Mouse (Mus musculus): ENCODE measurements around the gene H2-K1. TPM values are rescaled to one million over a fixed set of nuclear protein-coding genes. Genes with fewer than 3 reads are reported as not detected.
"Not testable (repeated sequence)": the region's sequence is repeated elsewhere in the genome, so short reads cannot be mapped to it uniquely, and the experiment has no call there.

H2-K1 gene
- polyA plus RNA-seq, 1 experiment: 298 TPM

- H3K4me1 ChIP-seq (ENCODE audit: control insufficient read depth, insufficient read depth, low read length); H3K27me3 ChIP-seq (ENCODE audit: control insufficient read depth, insufficient read depth, low read length); H3K36me3 ChIP-seq (ENCODE audit: control insufficient read depth, insufficient read depth, low read length): not testable (repeated sequence)
- Histone ChIP-seq H3K4me3 (ENCODE audit: control insufficient read depth, low read depth, low read length) (peak overlapping the region; percentile 71), H3K27ac (ENCODE audit: control insufficient read depth, insufficient read depth, low read depth, low read length) (peak overlapping the region; percentile 61)
- peak; percentile 33; the same call in 1 of the 2 replicates for TF ChIP-seq CTCF (IDR thresholded peaks at IDR 0.05; ENCODE audit: control insufficient read depth, insufficient read depth, insufficient replicate concordance, low read depth, low read length)
Observed at GRCm38 (mm10) chr17:33981192-33981909, 18.8 kb downstream of the H2-K1 start.

DNA sequence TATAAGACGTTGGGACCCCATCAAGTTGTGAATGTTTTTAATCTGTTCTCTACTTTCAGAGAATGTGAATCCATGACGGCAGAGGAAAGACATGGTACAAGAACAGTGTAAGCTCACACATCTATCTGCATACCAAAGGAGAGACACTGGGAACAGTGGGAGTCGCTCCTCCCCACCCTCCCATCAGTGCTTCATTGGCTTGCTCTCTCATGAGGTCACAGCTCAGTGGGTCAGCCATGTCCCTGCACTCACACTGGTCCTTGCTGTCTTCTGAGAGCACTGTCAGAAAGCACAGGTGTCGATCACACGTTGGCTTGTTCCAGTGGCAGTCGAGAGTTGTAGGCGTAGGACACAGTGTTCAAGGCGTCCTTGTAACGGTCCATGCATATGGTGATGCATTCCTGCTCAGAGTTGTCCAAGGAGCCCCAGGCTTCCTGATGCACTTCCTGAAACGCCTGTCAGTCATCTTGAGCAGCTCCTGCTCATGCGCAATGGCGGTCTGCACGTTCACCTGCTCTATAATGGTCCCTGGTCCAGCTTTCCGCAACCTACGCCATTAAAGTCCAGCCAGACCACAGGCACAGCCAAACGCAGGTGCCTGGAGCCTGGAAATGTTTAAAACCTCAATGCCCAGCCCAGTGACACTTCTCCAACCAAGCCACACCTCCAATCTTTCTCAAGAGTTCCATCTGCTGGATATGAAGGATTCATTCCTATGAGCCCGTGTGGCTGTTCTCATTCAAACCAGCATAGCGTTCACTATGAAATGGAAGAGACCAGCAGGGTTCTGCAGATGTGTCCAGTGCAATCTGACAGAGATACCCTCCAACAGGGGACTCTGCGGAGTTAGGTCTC lies 19.7 kb downstream of the H2-K1 start:
- no peak overlapping the region for H3K4me3 ChIP-seq (ENCODE audit: control insufficient read depth, low read depth, low read length)
- TF ChIP-seq POLR2A (IDR thresholded peaks at IDR 0.05; ENCODE audit: control insufficient read depth, low read depth, low read length): no peak
- TF ChIP-seq CTCF (IDR thresholded peaks at IDR 0.05; ENCODE audit: control insufficient read depth, insufficient read depth, insufficient replicate concordance, low read depth, low read length): no peak

DNA sequence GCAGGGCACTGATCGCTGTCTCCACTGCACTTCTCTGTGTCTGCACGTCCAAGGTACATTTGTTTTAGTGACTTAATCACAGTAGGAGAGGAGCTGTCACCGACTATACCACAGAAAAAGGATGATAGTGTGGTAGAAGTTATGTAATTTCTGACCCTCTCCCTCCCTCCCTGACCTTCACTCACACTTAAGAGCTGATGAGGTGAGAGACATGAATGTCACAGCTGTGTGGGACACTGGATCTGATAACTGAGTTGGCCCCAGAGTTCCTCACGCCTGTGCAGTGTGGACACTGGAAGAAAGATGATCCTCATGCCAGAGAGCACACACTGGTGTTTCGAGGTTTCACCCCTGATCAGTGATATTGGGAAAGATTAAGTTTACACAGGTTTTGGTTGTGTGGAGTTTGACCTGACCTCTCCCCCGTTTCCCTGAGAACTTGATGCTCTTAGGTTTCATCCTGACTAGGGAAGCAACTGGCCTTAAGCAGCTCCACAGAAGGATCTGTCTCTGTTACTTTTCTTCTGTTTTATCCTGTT lies 20.6 kb downstream of the H2-K1 start:
- Histone ChIP-seq H3K27me3 (ENCODE audit: control insufficient read depth, insufficient read depth, low read length) (no peaks in the 10 kb centered on the region), H3K4me3 (ENCODE audit: control insufficient read depth, low read depth, low read length) (no peak overlapping the region), H3K36me3 (ENCODE audit: control insufficient read depth, insufficient read depth, low read length) (no peaks in the 10 kb centered on the region), H3K27ac (ENCODE audit: control insufficient read depth, insufficient read depth, low read depth, low read length) (no peak overlapping the region), H3K4me1 (ENCODE audit: control insufficient read depth, insufficient read depth, low read length) (peaks cover 5% of the 10 kb centered on the region)
- TF ChIP-seq CTCF (IDR thresholded peaks at IDR 0.05; ENCODE audit: control insufficient read depth, insufficient read depth, insufficient replicate concordance, low read depth, low read length) (no peak), POLR2A (IDR thresholded peaks at IDR 0.05; ENCODE audit: control insufficient read depth, low read depth, low read length) (no peak)

More for the DNA sequence above, 19.7 kb downstream of the H2-K1 start:
- Histone ChIP-seq H3K36me3 (ENCODE audit: control insufficient read depth, insufficient read depth, low read length) (no peaks in the 10 kb centered on the region), H3K27ac (ENCODE audit: control insufficient read depth, insufficient read depth, low read depth, low read length) (no peak overlapping the region), H3K27me3 (ENCODE audit: control insufficient read depth, insufficient read depth, low read length) (no peaks in the 10 kb centered on the region), H3K4me1 (ENCODE audit: control insufficient read depth, insufficient read depth, low read length) (peaks cover 5% of the 10 kb centered on the region)

DNA sequence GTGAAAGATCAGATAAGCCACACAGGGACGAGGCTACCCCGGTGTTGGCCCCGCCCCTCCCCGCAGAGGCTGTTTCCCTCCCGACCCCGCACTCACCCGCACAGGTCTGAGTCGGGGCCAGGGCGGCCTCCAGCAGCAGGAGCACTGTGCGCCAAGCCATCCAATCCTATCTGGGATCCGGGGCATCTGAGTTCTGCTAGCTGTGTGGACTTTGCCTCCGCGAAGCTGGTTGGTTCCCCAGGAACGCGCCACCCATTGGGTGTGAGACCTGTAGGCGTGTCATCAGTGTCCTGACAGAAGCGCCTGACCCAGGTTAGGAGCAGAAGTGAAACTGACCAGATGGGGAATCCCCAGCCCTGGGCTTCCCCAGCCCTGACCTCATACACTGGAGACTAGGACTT lies 21.5 kb downstream of the H2-K1 start:
- no peak overlapping the region for H3K27ac ChIP-seq (ENCODE audit: control insufficient read depth, insufficient read depth, low read depth, low read length)
- TF ChIP-seq POLR2A (IDR thresholded peaks at IDR 0.05; ENCODE audit: control insufficient read depth, low read depth, low read length): no peak
- no peak for TF ChIP-seq CTCF (IDR thresholded peaks at IDR 0.05; ENCODE audit: control insufficient read depth, insufficient read depth, insufficient replicate concordance, low read depth, low read length)

GRCm38 (mm10) chr17:33977861-33978557 lies 22.1 kb downstream of the H2-K1 start:
- Histone ChIP-seq H3K27me3 (ENCODE audit: control insufficient read depth, insufficient read depth, low read length) (no peaks in the 10 kb centered on the region), H3K36me3 (ENCODE audit: control insufficient read depth, insufficient read depth, low read length) (no peaks in the 10 kb centered on the region), H3K27ac (ENCODE audit: control insufficient read depth, insufficient read depth, low read depth, low read length) (no peak overlapping the region), H3K4me1 (ENCODE audit: control insufficient read depth, insufficient read depth, low read length) (peaks cover 5% of the 10 kb centered on the region), H3K4me3 (ENCODE audit: control insufficient read depth, low read depth, low read length) (peak overlapping the region; percentile 35)
- no peak for TF ChIP-seq POLR2A (IDR thresholded peaks at IDR 0.05; ENCODE audit: control insufficient read depth, low read depth, low read length)
- TF ChIP-seq CTCF (IDR thresholded peaks at IDR 0.05; ENCODE audit: control insufficient read depth, insufficient read depth, insufficient replicate concordance, low read depth, low read length): no peak

More for the DNA sequence above, 21.5 kb downstream of the H2-K1 start:
- Histone ChIP-seq H3K4me3 (ENCODE audit: control insufficient read depth, low read depth, low read length) (peak overlapping the region; percentile 35; the same call in 1 of the 2 replicates), H3K36me3 (ENCODE audit: control insufficient read depth, insufficient read depth, low read length) (no peaks in the 10 kb centered on the region), H3K4me1 (ENCODE audit: control insufficient read depth, insufficient read depth, low read length) (peaks cover 5% of the 10 kb centered on the region), H3K27me3 (ENCODE audit: control insufficient read depth, insufficient read depth, low read length) (no peaks in the 10 kb centered on the region)

DNA sequence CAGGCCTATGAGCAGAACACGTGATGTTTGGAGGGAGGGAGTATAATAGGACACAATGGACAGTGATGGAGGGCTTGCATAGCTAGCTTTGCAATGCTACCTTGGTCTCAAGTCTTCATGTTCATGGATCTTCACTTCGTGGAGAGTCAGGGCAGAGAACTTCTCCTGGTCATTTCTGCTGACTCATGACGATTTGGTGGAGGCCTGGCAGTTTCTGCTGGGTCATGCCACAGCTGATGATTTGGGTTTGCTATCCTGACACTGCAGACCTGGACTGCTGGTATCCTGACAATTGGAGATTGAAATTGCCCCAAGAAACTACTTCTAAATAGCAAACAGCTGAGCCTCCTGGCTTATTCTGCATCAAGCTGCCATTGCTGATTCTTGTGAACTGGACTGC lies 26.6 kb downstream of the H2-K1 start:
- peaks cover 5% of the 10 kb centered on the region for H3K4me1 ChIP-seq (ENCODE audit: control insufficient read depth, insufficient read depth, low read length)
- H3K27me3 ChIP-seq (ENCODE audit: control insufficient read depth, insufficient read depth, low read length): no peaks in the 10 kb centered on the region
- H3K4me3 ChIP-seq (ENCODE audit: control insufficient read depth, low read depth, low read length): no peak overlapping the region
- no peak overlapping the region for H3K27ac ChIP-seq (ENCODE audit: control insufficient read depth, insufficient read depth, low read depth, low read length)
- H3K36me3 ChIP-seq (ENCODE audit: control insufficient read depth, insufficient read depth, low read length): no peaks in the 10 kb centered on the region
- TF ChIP-seq POLR2A (IDR thresholded peaks at IDR 0.05; ENCODE audit: control insufficient read depth, low read depth, low read length) (no peak), CTCF (IDR thresholded peaks at IDR 0.05; ENCODE audit: control insufficient read depth, insufficient read depth, insufficient replicate concordance, low read depth, low read length) (no peak)
